Mouse (Mus musculus) spleen, postnatal 36 days (tissue): ENCODE measurements around the gene Cuta.
"Not testable (repeated sequence)": the region's sequence is repeated elsewhere in the genome, so short reads cannot be mapped to it uniquely, and the experiment has no call there.

ENCODE experiments used
- DNase-seq, 2 experiments: peaks; one replicate each; pipeline ENCODE4 v3.0.0; 2022; ENCODE audit warnings: low spot score in 2 of 2, mixed read lengths in 1 of 2

The Cuta gene

DNA sequence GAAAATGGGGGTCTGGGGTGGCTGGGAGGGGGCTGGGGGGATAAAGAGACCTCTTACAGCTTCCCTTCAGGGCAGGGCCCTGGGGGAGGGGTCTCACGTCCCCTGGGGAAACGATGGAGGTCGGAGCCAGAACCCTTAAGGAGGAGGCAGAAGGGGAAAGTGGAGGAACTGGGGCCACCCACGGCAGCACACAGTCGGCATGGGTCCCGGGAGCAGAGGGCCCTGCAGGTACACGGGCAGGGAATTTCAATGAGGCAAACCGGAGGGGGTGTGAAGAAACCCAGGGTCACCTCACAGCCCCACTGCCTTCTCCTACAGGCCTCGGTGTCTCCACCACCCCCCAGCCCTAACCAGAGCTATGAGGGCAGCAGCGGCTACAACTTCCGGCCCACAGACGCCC lies 2.9 kb downstream of the Cuta start:
- DNase-seq: no peak

DNA sequence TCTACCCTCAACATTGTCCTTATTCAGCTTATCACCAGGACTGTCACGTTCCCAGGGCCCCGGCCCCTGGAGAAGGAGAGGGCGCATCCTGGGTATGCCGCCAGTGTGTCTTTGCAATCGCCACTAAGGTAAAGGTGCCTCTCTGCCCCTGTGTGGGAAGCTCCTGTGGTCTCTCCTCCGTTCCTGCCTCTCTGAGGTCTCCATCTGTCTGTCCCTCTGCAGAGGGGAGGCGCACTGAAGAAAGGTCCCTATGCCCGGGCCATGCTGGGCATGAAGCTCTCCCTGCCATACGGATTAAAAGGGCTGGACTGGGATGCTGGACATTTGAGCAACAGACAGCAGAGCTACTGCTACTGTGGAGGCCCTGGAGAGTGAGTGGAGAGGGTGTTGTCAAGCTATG lies 4.3 kb downstream of the Cuta start:
- DNase-seq: no peak

DNA sequence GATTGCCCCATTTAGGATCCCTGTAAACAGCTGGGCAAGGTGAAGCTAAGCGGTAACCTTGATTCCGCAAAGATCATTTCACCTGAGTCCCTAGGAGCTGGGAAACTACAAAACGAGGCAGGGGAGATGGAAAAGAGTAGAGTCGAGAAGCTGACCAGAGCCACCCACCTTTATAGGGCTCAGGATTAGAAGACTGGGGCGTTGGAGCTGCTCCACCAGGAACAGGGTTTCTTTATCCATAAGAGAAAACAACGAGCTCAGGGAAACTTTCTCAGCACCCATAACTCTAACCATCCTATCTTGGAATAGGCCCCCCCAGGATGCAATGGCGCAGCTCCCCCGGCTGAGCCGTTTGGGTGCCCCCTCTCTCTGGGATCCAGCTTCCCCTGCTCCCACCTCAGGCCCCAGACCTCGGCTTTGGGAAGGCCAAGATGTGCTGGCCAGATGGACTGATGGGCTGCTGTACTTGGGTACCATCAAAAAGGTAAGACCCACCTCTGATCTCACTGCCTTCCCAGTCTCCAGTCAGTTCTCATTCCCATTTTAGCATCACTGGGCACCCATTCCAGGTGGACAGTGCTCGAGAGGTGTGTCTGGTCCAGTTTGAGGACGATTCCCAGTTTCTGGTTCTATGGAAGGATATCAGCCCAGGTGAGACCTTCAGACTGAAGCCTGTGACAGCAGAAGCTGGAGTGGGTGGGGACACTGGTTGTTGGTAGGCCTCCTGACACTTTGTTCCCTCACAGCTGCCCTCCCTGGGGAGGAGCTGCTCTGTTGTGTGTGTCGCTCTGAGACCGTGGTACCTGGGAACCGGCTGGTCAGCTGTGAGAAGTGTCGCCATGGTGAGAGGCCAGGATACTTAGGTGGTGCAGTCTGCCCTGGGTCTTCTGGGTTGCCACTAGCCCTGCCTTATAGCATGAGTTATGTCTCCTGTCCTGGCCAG lies 5.2 kb downstream of the Cuta start:
- no peak for DNase-seq

DNA sequence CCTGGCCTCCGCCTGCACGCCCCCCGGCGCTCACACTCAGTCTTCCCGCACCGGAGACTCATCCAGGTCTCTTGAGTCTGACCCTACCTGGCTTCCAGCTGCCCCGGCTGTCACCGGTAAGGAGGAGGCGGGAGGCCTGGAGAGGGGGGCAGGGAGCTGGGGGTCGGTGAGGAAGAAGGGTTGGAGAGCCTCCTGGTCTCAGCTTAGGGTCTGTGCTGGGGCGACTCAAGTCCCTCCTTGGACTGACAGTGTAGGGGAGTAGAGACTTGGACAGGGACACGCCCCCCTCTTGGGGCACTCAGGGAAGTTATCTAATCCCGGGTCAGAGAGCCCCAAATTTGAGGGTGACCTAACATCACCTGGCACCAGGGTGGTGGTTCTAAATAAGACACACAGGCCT lies 6.0 kb downstream of the Cuta start:
- DNase-seq: no peak

DNA sequence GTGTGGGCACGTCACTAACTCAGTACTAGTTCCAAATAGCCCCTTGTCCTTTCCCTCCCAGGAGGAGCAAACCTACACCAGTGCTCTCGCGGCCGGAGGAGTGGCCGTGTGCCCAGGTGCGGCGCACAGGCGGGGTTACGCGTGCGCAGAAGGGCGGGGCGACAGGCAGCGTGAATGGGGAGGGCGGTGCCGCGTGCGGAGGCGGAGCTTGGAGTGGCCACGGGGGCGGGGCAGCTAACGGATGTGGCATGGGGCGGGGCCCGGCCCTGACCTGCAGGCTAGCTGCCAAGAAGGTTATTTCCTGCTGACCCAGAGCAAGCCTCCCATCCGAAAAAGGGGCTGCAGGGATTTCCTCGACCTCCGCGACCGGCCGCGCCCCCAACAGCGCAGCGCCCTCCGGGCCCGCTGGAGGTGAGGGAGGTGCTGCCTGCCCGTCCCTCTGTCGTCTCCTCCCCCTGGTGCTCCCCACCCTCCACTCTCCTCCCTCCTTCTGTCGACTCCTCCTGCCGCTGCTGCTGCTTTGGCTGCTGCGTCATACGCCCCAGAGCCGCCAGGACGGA lies 6.5 kb downstream of the Cuta start, which contains the start of gene Phf1:
Gene Phf1, plus strand, starts transcription at position 214 of the 560 bp plus-strand sequence.
- peak; percentile 97 for DNase-seq

DNA sequence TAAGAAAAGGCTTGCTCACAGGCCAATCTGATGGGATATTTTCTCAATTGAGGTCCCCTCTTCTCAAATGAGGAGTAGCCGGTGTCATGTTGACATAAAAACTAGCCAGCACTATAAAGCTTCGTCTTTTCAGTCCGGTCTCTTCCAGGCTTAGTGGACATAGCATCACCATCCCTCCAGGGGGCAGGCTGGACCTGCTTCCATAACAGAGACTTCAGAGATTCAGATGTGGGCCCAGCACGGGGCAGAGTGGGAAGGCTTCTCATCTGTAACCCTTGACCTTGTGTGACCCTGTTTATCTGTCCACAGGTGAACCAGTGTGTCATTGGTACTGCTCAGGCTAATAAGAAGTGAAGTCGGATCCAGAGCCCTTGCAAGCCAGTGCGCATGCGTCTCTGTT lies 7.6 kb downstream of the Cuta start:
- DNase-seq: peak; percentile 44 to 52

DNA sequence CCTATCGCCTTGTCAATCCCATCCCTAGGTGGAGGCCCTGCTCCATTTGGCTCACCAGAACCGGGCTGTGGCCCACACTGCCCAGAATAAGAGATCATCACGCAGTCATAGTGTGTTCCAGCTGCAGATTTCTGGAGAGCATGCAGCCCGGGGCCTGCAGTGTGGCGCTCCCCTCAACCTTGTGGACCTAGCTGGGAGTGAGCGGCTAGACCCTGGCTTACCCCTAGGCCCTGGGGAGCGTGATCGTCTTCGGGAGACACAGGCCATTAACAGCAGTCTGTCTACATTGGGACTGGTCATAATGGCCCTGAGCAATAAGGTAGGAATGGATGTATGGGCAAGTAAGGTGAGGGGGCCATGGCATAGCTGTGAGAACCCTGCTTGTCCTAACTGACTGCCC lies 14.0 kb downstream of the Cuta start:
- not testable (repeated sequence) for DNase-seq

DNA sequence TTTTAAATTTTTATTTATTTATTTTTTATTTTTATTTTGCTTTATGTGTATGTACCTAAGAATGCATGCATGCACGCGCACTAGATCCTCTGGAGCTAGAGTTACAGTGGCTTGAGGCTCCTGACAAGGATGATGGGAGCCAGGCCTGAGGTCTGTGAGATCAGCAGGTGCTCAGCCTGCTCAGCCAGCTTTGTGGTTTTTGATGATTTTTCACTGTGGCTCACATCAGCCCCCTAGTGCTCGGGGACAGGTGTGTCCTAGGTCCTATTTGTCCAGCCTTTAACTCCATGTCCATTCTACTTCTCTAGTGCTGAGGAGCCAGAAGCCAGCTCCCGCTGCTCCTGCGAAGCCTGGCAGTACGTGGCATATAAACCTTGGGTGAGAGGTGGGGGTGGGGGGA lies 17.0 kb downstream of the Cuta start:
- DNase-seq: not testable (repeated sequence)

DNA sequence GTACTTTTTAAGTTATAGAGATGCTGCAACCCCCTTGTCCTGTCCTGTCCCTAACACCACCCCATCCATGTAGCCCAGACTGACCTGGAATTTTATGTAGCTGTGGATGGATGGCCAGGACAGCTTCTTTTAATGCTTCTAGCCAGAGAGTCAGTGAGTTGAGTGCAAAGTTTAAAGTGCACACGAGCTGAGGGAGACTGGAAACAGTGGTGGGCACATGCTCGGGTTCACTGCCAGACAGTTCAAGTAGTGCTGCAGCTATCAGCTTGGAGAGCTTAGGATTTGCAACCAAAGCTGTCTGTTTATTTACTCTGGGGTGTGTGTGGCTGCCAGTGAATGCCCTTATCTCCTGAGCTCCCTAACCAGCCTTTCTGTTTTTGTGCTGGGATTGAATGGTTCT lies 19.9 kb downstream of the Cuta start:
- DNase-seq: not testable (repeated sequence)

DNA sequence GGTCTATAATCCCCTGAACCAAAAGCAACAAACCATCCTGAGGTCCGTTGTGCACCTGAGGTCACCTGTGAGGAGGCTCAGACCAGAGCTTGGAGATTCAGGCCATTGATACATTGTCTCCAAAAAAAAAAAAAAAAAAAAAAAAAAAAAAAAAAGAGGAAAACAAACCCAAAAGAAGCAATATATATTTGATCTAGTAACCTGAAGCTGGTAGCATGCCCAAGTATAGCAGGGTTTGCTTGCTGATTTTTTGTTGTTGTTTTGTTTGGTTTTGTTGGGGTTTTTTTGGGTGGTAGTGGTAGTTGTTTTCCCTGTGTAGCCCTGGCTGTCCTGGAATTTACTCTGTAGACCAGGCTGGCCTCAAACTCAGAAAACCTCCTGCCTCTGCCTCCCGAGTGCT lies 21.0 kb downstream of the Cuta start:
- DNase-seq: no peak

DNA sequence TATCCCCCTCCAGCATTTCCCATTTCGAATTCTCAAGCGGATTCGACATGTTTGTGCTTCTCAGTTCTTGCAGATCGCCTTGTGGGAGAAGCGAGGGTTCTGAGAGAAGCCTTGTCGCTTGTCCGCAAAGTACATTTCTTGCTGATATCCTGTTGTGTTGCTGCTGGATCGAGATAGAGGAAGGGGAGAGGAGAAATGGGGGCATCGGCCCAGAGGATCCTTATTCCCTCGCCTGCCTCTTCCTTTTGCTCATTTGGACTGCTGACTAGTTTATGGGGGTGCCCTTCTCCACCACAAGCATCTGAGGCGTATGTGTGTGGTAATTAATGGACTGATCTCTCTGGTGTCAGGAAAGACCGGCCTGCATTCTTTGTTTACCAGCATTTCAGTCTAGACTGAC lies 21.8 kb downstream of the Cuta start:
- not testable (repeated sequence) for DNase-seq

DNA sequence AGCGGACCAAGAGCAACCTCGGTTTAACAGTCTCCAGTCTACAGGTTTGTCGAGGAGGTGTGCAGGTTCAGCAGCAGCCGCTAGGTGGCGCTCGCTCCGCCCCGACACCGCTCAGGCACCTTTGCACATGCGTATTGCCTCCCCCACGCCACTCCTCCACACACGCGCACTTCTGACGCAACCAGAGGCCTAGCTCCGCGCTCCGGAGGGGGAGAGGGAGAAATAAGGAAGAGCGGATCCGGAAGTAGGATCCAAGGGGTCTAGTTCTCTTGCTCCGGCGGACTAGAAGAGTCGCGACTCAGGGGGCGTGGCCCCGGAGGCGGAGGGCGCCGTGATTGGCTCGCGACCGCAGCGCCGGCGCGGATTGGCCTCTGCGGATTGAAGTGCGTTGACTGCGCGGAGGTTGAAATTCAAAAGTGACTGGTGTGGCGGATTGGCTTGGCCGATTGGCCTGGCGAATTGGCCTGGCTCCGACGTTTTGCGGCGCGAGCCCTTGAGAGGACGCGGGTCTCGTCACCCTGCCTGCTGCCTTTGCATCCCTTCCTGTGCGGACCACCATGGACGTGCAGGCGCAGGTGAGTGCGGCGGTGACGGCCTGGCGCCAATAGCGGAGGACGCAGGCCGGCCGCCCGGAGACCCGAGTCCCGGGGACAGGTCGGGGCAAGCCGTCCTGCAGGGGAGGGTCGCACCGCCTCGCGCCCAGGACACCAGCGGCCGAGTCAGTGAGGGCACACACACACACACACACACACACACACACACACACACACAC lies 22.5 kb downstream of the Cuta start, which contains the start of gene Kifc5b:
Gene Kifc5b, plus strand, starts transcription at position 381 of the 772 bp plus-strand sequence.
- peak; percentile 98 to 99 for DNase-seq

DNA sequence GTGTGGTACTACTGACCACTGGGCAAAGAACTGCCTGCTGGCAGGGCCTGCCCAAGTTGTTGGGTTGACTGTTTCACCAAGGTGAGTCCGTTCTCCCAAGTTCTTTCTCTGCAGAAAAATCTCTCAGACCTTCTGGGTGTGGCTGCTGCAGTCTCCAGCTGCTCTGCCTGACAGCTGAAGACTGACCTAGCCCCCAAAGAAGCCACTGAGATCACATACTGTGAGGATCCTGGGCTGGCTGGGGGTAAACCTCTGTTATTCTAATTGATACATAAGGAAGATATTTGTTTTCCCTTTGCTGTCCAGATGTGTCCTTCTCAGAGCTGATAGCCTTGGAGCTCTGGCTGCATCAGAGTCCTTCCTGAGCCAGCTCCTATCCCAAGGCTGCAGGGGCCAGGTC lies 24.1 kb downstream of the Cuta start:
- DNase-seq: no peak

DNA sequence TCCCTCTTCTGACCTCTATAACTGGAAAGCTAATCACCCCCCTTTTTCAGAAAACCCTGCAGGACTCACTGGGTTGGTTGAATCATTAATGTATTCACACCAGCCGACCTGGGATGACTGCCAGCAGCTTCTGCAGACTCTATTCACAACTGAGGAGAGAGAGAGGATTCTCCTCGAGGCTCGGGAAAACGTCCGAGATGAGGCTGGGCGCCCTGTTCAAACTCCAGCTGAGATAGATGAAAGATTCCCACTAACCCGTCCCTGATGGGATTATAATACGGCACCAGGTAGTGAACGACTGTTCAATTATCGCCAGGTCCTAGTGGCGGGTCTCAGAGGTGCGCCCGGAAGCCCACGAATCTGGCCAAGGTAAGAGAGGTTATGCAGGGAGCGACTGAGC lies 31.9 kb downstream of the Cuta start:
- DNase-seq: not testable (repeated sequence)

DNA sequence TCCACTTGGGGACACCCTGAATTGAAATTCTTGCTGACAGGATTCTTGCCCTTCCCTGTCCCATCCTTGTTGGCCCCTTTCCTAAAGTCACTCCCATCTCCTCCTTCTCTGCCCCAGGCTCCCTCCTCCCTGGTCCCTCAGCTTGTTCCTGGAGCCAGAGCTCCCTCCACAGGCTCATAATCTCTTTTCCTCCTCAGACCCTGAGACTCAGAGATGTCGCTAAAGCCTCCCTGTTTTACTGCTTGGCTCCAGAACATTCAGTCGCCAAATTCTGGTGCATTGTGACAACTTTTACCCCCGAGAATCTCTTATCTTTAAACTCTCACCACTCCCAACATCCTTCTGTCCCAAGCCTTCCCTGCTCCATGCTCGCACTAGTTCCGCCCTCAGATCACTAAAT lies 35.0 kb downstream of the Cuta start:
- no peak for DNase-seq

DNA sequence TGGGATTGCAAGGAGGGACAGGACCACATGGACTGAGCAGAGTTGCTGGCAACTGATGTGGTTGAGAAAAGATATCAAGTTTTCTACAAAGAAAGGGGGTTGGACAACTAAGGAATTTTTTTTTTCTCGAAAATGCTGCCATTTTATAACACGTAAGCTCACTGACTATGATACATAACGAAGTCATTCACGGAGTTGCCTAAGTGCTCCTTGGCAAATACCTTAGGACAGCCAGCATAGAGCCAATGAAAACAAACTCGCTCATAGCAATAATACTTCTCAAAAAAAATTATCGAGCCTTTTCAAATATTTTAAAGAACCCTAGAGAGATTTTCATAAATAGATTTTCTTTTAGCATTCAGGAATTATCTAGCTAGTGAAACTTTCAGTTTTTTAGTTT lies 38.5 kb downstream of the Cuta start:
- DNase-seq: no peak

DNA sequence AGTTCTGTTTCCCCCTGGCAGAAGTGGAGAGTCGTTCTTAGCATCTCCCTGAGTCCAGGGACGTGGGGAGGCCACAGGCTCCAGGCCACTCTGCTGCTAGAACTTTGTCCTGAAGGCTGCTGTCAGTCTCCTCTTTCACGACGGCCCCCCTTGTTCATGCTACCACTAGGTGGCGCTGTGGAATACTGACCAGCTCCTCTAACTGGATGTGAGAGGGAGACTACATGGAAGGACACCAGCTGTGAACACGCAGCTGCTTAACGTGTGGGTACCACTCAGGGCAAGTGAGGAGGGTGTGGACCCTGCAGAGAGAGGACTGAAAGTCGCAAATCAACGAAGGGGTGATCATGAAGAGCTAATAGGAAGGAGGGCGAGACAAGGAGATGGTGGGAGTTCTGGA lies 43.8 kb downstream of the Cuta start:
- DNase-seq: peak; percentile 53 to 54

DNA sequence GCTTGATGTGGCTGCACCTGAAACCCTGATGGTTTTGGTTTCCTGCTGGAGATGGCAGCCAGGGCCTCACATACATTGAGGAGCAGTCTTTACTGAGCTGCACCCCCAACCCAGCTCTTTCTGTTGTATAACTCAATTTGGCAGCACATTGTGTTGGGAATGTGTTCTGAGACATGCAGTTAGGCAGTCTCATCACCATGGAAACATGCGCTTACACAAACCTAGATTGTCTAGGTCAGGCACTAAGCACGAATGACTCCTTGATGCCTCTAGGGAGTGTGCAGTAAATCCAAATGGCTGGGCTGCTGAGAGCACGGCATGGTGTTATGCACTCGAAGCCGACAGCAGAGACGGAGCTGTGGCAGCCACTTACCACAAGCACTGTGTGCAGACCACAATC lies 45.0 kb downstream of the Cuta start:
- DNase-seq: no peak

DNA sequence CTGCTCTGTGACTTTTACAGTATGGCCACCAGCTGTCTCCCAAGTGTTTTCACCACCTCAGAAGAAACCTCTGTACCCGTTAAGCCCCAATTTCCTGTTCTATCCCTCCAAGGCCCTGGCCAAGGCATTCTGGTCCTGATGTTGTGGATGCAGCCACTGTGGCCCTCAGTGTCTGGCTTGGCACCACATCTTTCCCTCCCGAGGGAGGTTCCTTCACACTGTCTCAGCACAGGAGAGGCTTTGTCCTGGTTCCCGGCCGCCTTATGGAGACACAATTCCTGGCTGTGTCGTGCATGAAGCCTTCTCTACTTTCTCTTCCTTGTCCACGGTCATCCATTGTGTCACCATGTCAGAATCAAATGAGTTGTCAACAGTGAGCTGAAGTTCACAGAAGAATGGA lies 45.9 kb downstream of the Cuta start:
- DNase-seq: no peak

DNA sequence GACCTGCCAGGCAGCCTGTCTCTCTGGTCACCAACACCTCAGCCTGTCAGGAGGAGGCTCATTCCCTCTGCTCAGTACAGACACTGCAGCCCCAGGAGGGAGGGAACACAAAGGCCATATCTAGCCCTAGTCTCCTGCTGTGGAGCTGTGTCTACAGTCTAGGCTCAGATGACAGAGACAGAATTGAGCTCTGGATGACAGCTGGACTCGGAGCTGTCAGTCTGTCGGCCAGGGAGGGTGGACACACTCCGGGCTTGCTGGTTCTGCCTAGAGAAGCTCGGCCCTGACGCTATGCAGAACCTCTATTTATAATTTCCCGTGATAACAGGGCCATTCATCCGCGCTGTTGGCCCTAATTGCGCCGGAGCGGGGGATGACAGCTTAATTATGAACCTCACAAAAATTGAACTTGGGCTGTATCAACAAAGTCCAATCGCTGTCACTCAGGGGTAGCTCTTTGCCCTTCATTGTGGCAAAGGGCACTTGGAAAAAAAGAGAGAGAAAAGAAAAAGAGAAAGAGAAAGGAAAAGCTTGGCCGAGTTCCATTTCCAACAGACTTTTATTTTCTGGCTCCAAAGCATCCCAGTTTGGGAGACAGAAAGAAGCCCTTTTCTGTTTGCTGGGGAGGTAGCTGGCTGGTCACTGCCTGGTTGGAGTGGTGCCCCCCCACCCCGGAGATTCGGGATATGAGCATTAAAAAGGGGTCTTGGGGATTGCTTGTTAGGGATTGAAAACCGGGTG lies 46.6 kb downstream of the Cuta start:
- DNase-seq: no peak

DNA sequence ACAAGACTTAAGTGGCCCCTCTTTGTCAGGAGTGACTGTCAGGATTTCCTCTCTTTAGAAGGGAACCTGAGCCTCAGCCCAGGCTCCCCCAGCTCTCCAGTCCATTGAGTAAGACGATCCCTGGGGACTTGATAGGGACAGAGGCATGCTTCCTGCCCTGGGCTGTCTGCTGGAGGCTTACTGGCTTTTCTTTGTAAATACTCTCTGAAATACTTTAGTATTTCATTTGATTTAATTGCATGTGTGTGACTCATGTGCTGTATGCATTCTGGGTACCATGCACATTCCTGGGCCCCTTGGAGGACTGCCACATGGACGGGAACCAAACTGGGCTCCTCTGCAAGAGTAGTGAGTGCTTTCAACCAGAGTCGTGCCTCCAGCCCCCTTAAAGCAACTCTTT lies 51.4 kb downstream of the Cuta start:
- DNase-seq: no peak
